Mouse (Mus musculus) ES-Bruce4 (cell line): ENCODE measurements at regions not wholly inside any gene's neighbourhood (a gene's known extent, or its start where the extent isn't known, plus 50 kb on each side); places are given as distances from the start of the nearest gene placed in this dataset.

Experiments
- H3K27ac ChIP-seq: 2 replicates; pipeline ENCODE4 v1.5.1; 2012; ENCODE audit warnings: low read length, inconsistent platforms; ENCODE audit not compliant: insufficient read depth
- H3K27me3 ChIP-seq: 2 replicates; pipeline ENCODE4 v1.6.1; 2012; ENCODE audit warnings: mild to moderate bottlenecking, low read length, inconsistent platforms; ENCODE audit not compliant: control insufficient read depth, poor library complexity, insufficient read depth, severe bottlenecking
- H3K36me3 ChIP-seq: 2 replicates; pipeline ENCODE4 v1.6.1; 2012; ENCODE audit warnings: inconsistent platforms, mild to moderate bottlenecking, low read length, moderate library complexity; ENCODE audit not compliant: control insufficient read depth, poor library complexity, insufficient read depth, severe bottlenecking
- H3K4me1 ChIP-seq: one replicate; pipeline ENCODE4 v1.8.1; 2011; ENCODE audit warnings: low read length; ENCODE audit not compliant: control insufficient read depth, insufficient read depth
- H3K4me3 ChIP-seq: 2 replicates; pipeline ENCODE4 v1.5.1; 2011; ENCODE audit warnings: low read depth, mild to moderate bottlenecking, low read length
- H3K9ac ChIP-seq: 2 replicates; pipeline ENCODE4 v1.6.1; 2012; ENCODE audit warnings: low read depth, mild to moderate bottlenecking, inconsistent platforms; ENCODE audit not compliant: poor library complexity, severe bottlenecking
- H3K9me3 ChIP-seq: replicated peaks from 2 replicates; pipeline ENCODE4 v1.6.1; 2012; ENCODE audit warnings: mild to moderate bottlenecking, low read length, inconsistent platforms; ENCODE audit not compliant: control insufficient read depth, poor library complexity, insufficient read depth, severe bottlenecking
- CTCF ChIP-seq: IDR thresholded peaks from one replicate; pipeline ENCODE4 v1.8.1; 2011; ENCODE audit warnings: low read depth, low read length
- EP300 ChIP-seq: IDR thresholded peaks from 2 replicates; pipeline ENCODE4 v1.6.1; 2011; ENCODE audit warnings: low read depth, low read length; ENCODE audit not compliant: insufficient read depth
- POLR2A ChIP-seq: IDR thresholded peaks from one replicate; pipeline ENCODE4 v1.8.1; 2011; ENCODE audit warnings: low read length; ENCODE audit not compliant: insufficient read depth

GRCm38 (mm10) chr10:92556526-92557422 is 165.4 kb downstream of the Nedd1 start:
- Histone ChIP-seq H3K9ac (no peak overlapping the region), H3K4me1 (no peaks in the 10 kb centered on the region), H3K9me3 (no peaks in the 10 kb centered on the region), H3K27me3 (no peaks in the 10 kb centered on the region), H3K27ac (no peak overlapping the region), H3K36me3 (no peaks in the 10 kb centered on the region), H3K4me3 (no peak overlapping the region)
- TF ChIP-seq CTCF = no peak
- TF ChIP-seq EP300 = no peak
- TF ChIP-seq POLR2A = no peak

- Histone ChIP-seq H3K27me3 (no peaks in the 10 kb centered on the region), H3K9me3 (no peaks in the 10 kb centered on the region), H3K27ac (no peak overlapping the region), H3K9ac (no peak overlapping the region), H3K4me1 (no peaks in the 10 kb centered on the region), H3K4me3 (no peak overlapping the region), H3K36me3 (no peaks in the 10 kb centered on the region)
- TF ChIP-seq POLR2A (no peak), CTCF (no peak), EP300 (no peak)
These were observed 166.3 kb downstream of the Nedd1 start for GRCm38 (mm10) chr10:92555727-92556525.

GRCm38 (mm10) chr10:92553966-92554365 is 168.3 kb downstream of the Nedd1 start:
- H3K36me3 ChIP-seq = no peaks in the 10 kb centered on the region
- H3K4me3 ChIP-seq = no peak overlapping the region
- no peak for TF ChIP-seq EP300
- TF ChIP-seq POLR2A = no peak
- TF ChIP-seq CTCF = no peak
- H3K9ac ChIP-seq = no peak overlapping the region
- no peak overlapping the region for H3K27ac ChIP-seq
- H3K9me3 ChIP-seq = no peaks in the 10 kb centered on the region
- no peaks in the 10 kb centered on the region for H3K4me1 ChIP-seq
- no peaks in the 10 kb centered on the region for H3K27me3 ChIP-seq

- no peak for TF ChIP-seq POLR2A
- no peak for TF ChIP-seq CTCF
- no peak for TF ChIP-seq EP300
- Histone ChIP-seq H3K9me3 (no peaks in the 10 kb centered on the region), H3K9ac (no peak overlapping the region), H3K4me3 (no peak overlapping the region), H3K27ac (no peak overlapping the region), H3K4me1 (no peaks in the 10 kb centered on the region), H3K36me3 (no peaks in the 10 kb centered on the region), H3K27me3 (no peaks in the 10 kb centered on the region)
These were observed 173.2 kb downstream of the Nedd1 start for GRCm38 (mm10) chr10:92548875-92549586.

GRCm38 (mm10) chr10:92538433-92538832 is 183.8 kb downstream of the Nedd1 start:
- TF ChIP-seq POLR2A (no peak), CTCF (no peak), EP300 (no peak)
- no peaks in the 10 kb centered on the region for H3K9me3 ChIP-seq
- H3K4me1 ChIP-seq = no peaks in the 10 kb centered on the region
- H3K36me3 ChIP-seq = no peaks in the 10 kb centered on the region
- H3K27me3 ChIP-seq = no peaks in the 10 kb centered on the region
- H3K27ac ChIP-seq = no peak overlapping the region
- H3K4me3 ChIP-seq = no peak overlapping the region
- H3K9ac ChIP-seq = no peak overlapping the region
